8 mouse cellular contexts compared by ENCODE assay signal in the genomic region with DNA sequence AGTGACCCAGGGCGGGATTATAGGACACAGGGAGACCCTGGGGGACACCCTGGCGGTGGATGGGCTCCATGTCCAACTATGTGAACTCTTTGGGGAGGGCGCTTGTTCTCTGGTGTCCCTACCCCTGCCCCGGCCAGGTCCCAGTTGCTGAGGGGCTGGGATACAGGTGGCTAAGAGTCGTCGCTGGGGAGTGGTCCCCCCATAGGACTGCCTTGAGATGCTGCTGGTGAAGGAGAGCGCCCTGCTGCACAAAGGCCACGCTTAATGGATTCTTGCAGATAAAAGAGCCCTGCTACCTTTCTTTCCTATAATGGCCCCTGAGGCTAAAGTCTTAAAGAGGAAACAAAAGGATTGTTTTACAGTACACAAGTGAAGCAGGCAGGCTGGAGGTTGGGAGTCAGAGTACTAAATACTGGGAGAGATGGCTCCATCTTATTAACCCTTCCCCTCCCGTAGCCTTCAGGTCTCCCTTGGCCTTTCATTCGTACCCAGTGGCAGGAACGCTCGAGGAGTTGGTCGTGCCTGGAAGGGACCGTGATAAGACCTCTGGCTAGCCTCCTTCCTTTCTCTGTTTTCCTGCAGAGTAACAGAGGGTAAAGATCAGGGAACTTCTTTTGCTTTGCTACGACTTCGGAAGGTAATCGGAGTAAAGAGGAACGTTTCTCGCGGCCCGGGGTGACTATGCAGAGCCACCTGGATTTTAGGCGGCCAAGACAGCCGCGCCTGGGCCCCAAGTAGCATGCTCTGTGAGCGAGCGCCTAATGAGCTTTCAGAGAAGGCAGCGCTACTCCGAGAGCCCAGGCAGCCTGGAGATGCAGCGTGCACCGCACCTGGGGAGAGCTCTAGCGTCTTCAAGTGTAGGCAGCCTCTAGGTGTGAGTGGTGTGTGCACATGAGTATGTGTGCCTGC.
DNase-seq lines count a peak whose midpoint lies in the region; ATAC-seq and TF ChIP-seq lines count a peak whose summit lies in the region.

No protein-coding gene starts in this region.

- peaks cover 10% of the 10 kb centered on the region for H3K4me1 ChIP-seq in heart, postnatal 0 days (ENCODE audit: control insufficient read depth, insufficient read depth)
- peaks cover 5% of the 10 kb centered on the region; the same call in 1 of the 2 replicates for H3K4me1 ChIP-seq in embryonic facial prominence, embryonic 11.5 days (ENCODE audit: control insufficient read depth, insufficient read depth, low read length)
- H3K4me1 ChIP-seq in limb, embryonic 10.5 days, result peaks cover 42% of the 10 kb centered on the region

- H3K4me3 ChIP-seq in heart, postnatal 0 days (ENCODE audit: low read depth, low read length), result peak overlapping the region; percentile 30
- H3K4me3 ChIP-seq in embryonic facial prominence, embryonic 11.5 days (ENCODE audit: low read depth, low read length), result no peak overlapping the region
- peak overlapping the region; percentile 36 for H3K4me3 ChIP-seq in limb, embryonic 10.5 days

- no peaks in the 10 kb centered on the region for H3K9me3 ChIP-seq in heart, postnatal 0 days (replicated peaks; ENCODE audit: control insufficient read depth, low read length)
- no peaks in the 10 kb centered on the region for H3K9me3 ChIP-seq in embryonic facial prominence, embryonic 11.5 days (replicated peaks; ENCODE audit: control insufficient read depth, low read length)
- H3K9me3 ChIP-seq in limb, embryonic 10.5 days (replicated peaks), result no peaks in the 10 kb centered on the region

- TF ChIP-seq EP300 in heart, postnatal 0 days (IDR thresholded peaks at IDR 0.05; ENCODE audit: low read depth), result no peak

- no peak for TF ChIP-seq CTCF in heart, postnatal 0 days (IDR thresholded peaks at IDR 0.05; ENCODE audit: low read depth)

- no peaks in the 10 kb centered on the region for H3K27me3 ChIP-seq in heart, postnatal 0 days (ENCODE audit: control insufficient read depth, insufficient read depth, low read length)
- H3K27me3 ChIP-seq in embryonic facial prominence, embryonic 11.5 days (ENCODE audit: control insufficient read depth, insufficient read depth, low read length), result no peaks in the 10 kb centered on the region
- H3K27me3 ChIP-seq in limb, embryonic 10.5 days (ENCODE audit: low read depth, poor library complexity, severe bottlenecking), result 0 out of 2 replicates have a peak, but pooled peaks cover 9% of the 10 kb centered on the region

- WGBS in heart, postnatal 0 days, result 22% methylated on average over 31 of the region's 31 CpGs
- 5% methylated on average over 31 of the region's 31 CpGs for WGBS in embryonic facial prominence, embryonic 11.5 days
- WGBS in limb, embryonic 10.5 days, result 10% methylated on average over 31 of the region's 31 CpGs

- ATAC-seq in heart, postnatal 0 days (ENCODE audit: insufficient read depth, low read depth), result no peak
- ATAC-seq in embryonic facial prominence, embryonic 11.5 days (replicated peaks; ENCODE audit: insufficient number of reproducible peaks, low FRiP score, low TSS enrichment, low read depth), result peak; percentile 62; the same call in 1 of the 2 replicates
- ATAC-seq in neutrophil, adult 5-6 weeks (ENCODE audit: extremely low read depth, insufficient number of reproducible peaks, low FRiP score, poor library complexity, severe bottlenecking), result 0 out of 2 replicates have a peak, but pooled peaks have one; percentile 10

- peak overlapping the region; percentile 58 for H3K4me2 ChIP-seq in heart, postnatal 0 days (ENCODE audit: low read depth, low read length)
- H3K4me2 ChIP-seq in embryonic facial prominence, embryonic 11.5 days (ENCODE audit: low read depth, low read length), result peak overlapping the region; percentile 52

- no peaks in the 10 kb centered on the region for H3K36me3 ChIP-seq in heart, postnatal 0 days (replicated peaks; ENCODE audit: control insufficient read depth, insufficient read depth, low read length)
- H3K36me3 ChIP-seq in embryonic facial prominence, embryonic 11.5 days (replicated peaks; ENCODE audit: control insufficient read depth, insufficient read depth, low read depth, low read length), result no peaks in the 10 kb centered on the region
- no peaks in the 10 kb centered on the region for H3K36me3 ChIP-seq in limb, embryonic 10.5 days

- DNase-seq in heart, postnatal 0 days (ENCODE audit: low spot score), result no peak
- DNase-seq in heart, adult 9 months (ENCODE audit: low spot score in 2 of 2), result no peak
- peak; percentile 63 for DNase-seq in embryonic facial prominence, embryonic 11.5 days (ENCODE audit: low spot score)
- peak; percentile 72 for DNase-seq in limb, embryonic 10.5 days (ENCODE audit: low spot score)
- no peak for DNase-seq in adrenal gland, postnatal 4 days (ENCODE audit: low spot score in 2 of 2)
- DNase-seq in gastrocnemius, postnatal 4 days (ENCODE audit: low spot score in 2 of 2), result no peak
- DNase-seq in lung, postnatal 36 days, result no peak

- no peak overlapping the region for H3K27ac ChIP-seq in heart, postnatal 0 days (ENCODE audit: low read depth)
- no peak overlapping the region for H3K27ac ChIP-seq in embryonic facial prominence, embryonic 11.5 days (replicated peaks; ENCODE audit: low read depth, low read length)
- H3K27ac ChIP-seq in limb, embryonic 10.5 days, result peak overlapping the region; percentile 63

- peak overlapping the region; percentile 55 for H3K9ac ChIP-seq in heart, postnatal 0 days (replicated peaks; ENCODE audit: low read depth, low read length)
- peak overlapping the region; percentile 29 for H3K9ac ChIP-seq in embryonic facial prominence, embryonic 11.5 days (replicated peaks; ENCODE audit: low read length)

Comparison
In these comparisons a context has a peak if more than half of its experiments do, and no peak if none do; other contexts are left out.
1. DNase-seq: peak in embryonic facial prominence, embryonic 11.5 days (single experiment) and limb, embryonic 10.5 days (single experiment); none in heart, postnatal 0 days (single experiment), heart, adult 9 months (0 of 2), adrenal gland, postnatal 4 days (0 of 2), gastrocnemius, postnatal 4 days (0 of 2) and lung, postnatal 36 days (single experiment).